Mouse (Mus musculus): ENCODE data around the gene Zfp595.

DNA sequence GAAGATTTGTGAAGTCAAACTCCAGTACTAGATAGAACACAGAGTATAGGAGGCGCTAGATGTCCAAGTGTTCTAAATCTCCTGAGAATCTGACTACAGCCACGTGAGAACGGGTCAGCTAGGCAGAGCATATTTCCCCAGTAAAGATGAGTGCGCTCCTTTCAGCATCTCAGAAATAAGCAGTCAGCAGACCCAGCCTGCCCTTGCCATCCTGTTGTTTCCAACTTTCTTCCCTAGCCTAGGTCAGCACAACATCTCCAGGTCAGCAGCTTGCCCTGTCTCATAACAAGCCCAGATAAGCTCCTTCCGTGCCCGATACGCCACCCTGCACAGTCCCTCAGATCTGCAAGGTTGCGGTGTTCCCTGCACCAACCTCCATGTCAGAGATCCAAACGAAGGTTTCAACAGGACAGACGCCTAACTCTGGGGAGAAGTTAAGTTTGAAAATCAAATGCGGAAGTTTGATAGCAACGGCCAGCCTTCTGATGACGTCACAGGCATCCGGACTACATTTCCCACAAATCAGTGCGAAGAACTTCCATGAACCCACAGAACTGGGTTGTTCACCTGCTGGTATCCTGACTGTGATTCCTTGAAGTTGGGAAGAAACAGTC is 27.9 kb upstream of the Zfp595 start, which contains the start of the genes Gm28044 and Zfp953:
- TF ChIP-seq CTCF (IDR thresholded peaks at IDR 0.05; ENCODE audit: extremely low read depth, insufficient read length, insufficient replicate concordance, low read depth, low read length) (no peak; the same call in 1 of the 2 replicates), POLR2A (IDR thresholded peaks at IDR 0.05; ENCODE audit: low read depth, low read length) (no peak)
